ENCODE assay signal across 17 mouse cellular contexts in genomic region chr17:29503700-29504099, GRCm38 (mm10). TPM values are rescaled to one million over a fixed set of nuclear protein-coding genes. Genes with fewer than 3 reads are reported as not detected.
DNase-seq lines count a peak whose midpoint lies in the region; ATAC-seq and TF ChIP-seq lines count a peak whose summit lies in the region.
"Had no signal": no experiment of that assay in that cellular context is flagged by ENCODE, and none has a peak within 500 bp of the region (broad histone marks: within the 10 kb centered on the region; RNA-seq: fewer than 3 reads in every experiment).

No protein-coding gene starts in this region.

- WGBS in hindbrain, postnatal 0 days, result 82% methylated on average over 5 of the region's 5 CpGs
- 75% methylated on average over 5 of the region's 5 CpGs for WGBS in hindbrain, embryonic 12.5 days

- H3K9ac ChIP-seq in hindbrain, postnatal 0 days (replicated peaks; ENCODE audit: low read length), result no peak overlapping the region
- no peak overlapping the region for H3K9ac ChIP-seq in hindbrain, embryonic 12.5 days
- H3K9ac ChIP-seq: forebrain, embryonic 13.5 days had no signal

- peak; percentile 46 for TF ChIP-seq CTCF in hindbrain, postnatal 0 days (IDR thresholded peaks at IDR 0.05; ENCODE audit: low read depth)

- H3K27me3 ChIP-seq in hindbrain, postnatal 0 days (ENCODE audit: insufficient read depth, low read length), result no peaks in the 10 kb centered on the region
- H3K27me3 ChIP-seq in hindbrain, embryonic 12.5 days, result peaks cover 6% of the 10 kb centered on the region; the same call in 1 of the 2 replicates
- no peaks in the 10 kb centered on the region for H3K27me3 ChIP-seq in megakaryocyte, embryonic 14.5 days (replicated peaks)
- H3K27me3 ChIP-seq in splenic B cell, adult 2 months (ENCODE audit: control insufficient read depth, insufficient read depth, low read length, poor library complexity, severe bottlenecking), result no peaks in the 10 kb centered on the region

- DNase-seq in hindbrain, postnatal 0 days (ENCODE audit: low spot score), result no peak
- DNase-seq in ZHBTc4 (ENCODE audit: low read depth, low spot score), result peak; percentile 62
- DNase-seq in splenic B cell, adult 2 months (ENCODE audit: low read depth, low spot score), result peak; percentile 45
- no peak for DNase-seq in yolk sac, embryonic 10.5 days (ENCODE audit: low spot score)
- DNase-seq: adrenal gland, adult 8-10 months; cerebellum, adult 11-12 months; gastrocnemius, postnatal 10 days had no signal

- no peak overlapping the region for H3K27ac ChIP-seq in hindbrain, postnatal 0 days
- no peak overlapping the region for H3K27ac ChIP-seq in hindbrain, embryonic 12.5 days
- H3K27ac ChIP-seq: forebrain, embryonic 13.5 days had no signal

- H3K4me3 ChIP-seq in hindbrain, postnatal 0 days (ENCODE audit: low read length), result no peak overlapping the region
- H3K4me3 ChIP-seq in hindbrain, embryonic 12.5 days, result no peak overlapping the region
- peak overlapping the region; percentile 72 for H3K4me3 ChIP-seq in megakaryocyte, embryonic 14.5 days (replicated peaks)
- H3K4me3 ChIP-seq: forebrain, embryonic 13.5 days had no signal

- H3K4me1 ChIP-seq in hindbrain, postnatal 0 days (ENCODE audit: insufficient read depth, low read length), result no peaks in the 10 kb centered on the region
- no peaks in the 10 kb centered on the region for H3K4me1 ChIP-seq in hindbrain, embryonic 12.5 days
- peaks cover 94% of the 10 kb centered on the region for H3K4me1 ChIP-seq in megakaryocyte, embryonic 14.5 days

- 0 out of 2 replicates have a peak overlapping the region, but pooled peaks have one; percentile 38 for H3K4me2 ChIP-seq in hindbrain, postnatal 0 days (ENCODE audit: low read depth, low read length)
- no peak overlapping the region for H3K4me2 ChIP-seq in hindbrain, embryonic 12.5 days (replicated peaks)

- ATAC-seq in hindbrain, postnatal 0 days, result no peak
- ATAC-seq in hindbrain, embryonic 12.5 days (ENCODE audit: low FRiP score), result no peak
- ATAC-seq in megakaryocyte, adult 5-6 weeks (ENCODE audit: poor library complexity, severe bottlenecking), result no peak
- ATAC-seq in cerebellum, adult (ENCODE audit: insufficient number of reproducible peaks, low FRiP score, low TSS enrichment), result no peak
- ATAC-seq: forebrain, embryonic 13.5 days; inflammation-experienced regulatory T-cells, adult 6 months had no signal

- H3K36me3 ChIP-seq in hindbrain, postnatal 0 days (ENCODE audit: insufficient read depth, low read length), result no peaks in the 10 kb centered on the region
- H3K36me3 ChIP-seq in hindbrain, embryonic 12.5 days, result no peaks in the 10 kb centered on the region
- H3K36me3 ChIP-seq in megakaryocyte, embryonic 14.5 days (replicated peaks; ENCODE audit: low read length), result peaks cover 10% of the 10 kb centered on the region
- no peaks in the 10 kb centered on the region for H3K36me3 ChIP-seq in splenic B cell, adult 2 months (ENCODE audit: control insufficient read depth, insufficient read depth, low read length, poor library complexity, severe bottlenecking)

- H3K9me3 ChIP-seq in hindbrain, postnatal 0 days (ENCODE audit: low read length), result no peaks in the 10 kb centered on the region
- no peaks in the 10 kb centered on the region for H3K9me3 ChIP-seq in hindbrain, embryonic 12.5 days (replicated peaks)
- H3K9me3 ChIP-seq in megakaryocyte, embryonic 14.5 days, result peaks cover 8% of the 10 kb centered on the region
- H3K9me3 ChIP-seq: forebrain, embryonic 13.5 days had no signal

RNA-seq across cellular contexts. Expression of gene Pim1, which starts 13.1 kb away (rescaled TPM):
- total RNA-seq in hindbrain, postnatal 0 days (2014; rRNA removed), result 15.4 and 18.9 TPM in 2 replicates
- polyA plus RNA-seq in hindbrain, postnatal 0 days (2015; fragmentation: Nextera tagmentation; extraction: Ambion mirVana), result 14.6 and 16.8 TPM in 2 replicates
- 17.8 and 19.2 TPM in 2 replicates for polyA plus RNA-seq in hindbrain, embryonic 12.5 days (2016; fragmentation: Nextera tagmentation; extraction: Ambion mirVana)
- 350 and 629 TPM in 2 replicates for polyA plus RNA-seq in megakaryocyte, embryonic 14.5 days (2012; ENCODE audit: insufficient read depth, low replicate concordance)
- 65.2 and 66.9 TPM in 2 replicates for total RNA-seq in megakaryocyte, adult 5-6 weeks (2015)
- total RNA-seq in megakaryocyte, adult 5-6 weeks (2017), result 155 and 168 TPM in 2 replicates

RNA-seq across cellular contexts. Expression of gene Gm17657, which starts 45.7 kb away (rescaled TPM):
- total RNA-seq in hindbrain, postnatal 0 days (2014; rRNA removed), result not detected in 2 replicates
- polyA plus RNA-seq in hindbrain, postnatal 0 days (2015; fragmentation: Nextera tagmentation; extraction: Ambion mirVana), result not detected in 2 replicates
- not detected in 2 replicates for polyA plus RNA-seq in hindbrain, embryonic 12.5 days (2016; fragmentation: Nextera tagmentation; extraction: Ambion mirVana)
- not detected in 2 replicates for polyA plus RNA-seq in megakaryocyte, embryonic 14.5 days (2012; ENCODE audit: insufficient read depth, low replicate concordance)
- total RNA-seq in megakaryocyte, adult 5-6 weeks (2015), result not detected in 2 replicates
- total RNA-seq in megakaryocyte, adult 5-6 weeks (2017), result not detected in 2 replicates
- total RNA-seq: adrenal gland, adult 8-10 months; gastrocnemius, postnatal 10 days; heart, postnatal 14 days; layer of hippocampus, adult 8-10 months had no signal
- polyA plus RNA-seq: embryonic facial prominence, embryonic 11.5 days; forebrain, embryonic 13.5 days; limb, embryonic 11.5 days had no signal

RNA-seq across cellular contexts. Expression of gene Tbc1d22b, which starts 45.9 kb away (rescaled TPM):
- total RNA-seq in hindbrain, postnatal 0 days (2014; rRNA removed), result 39.4 and 40.4 TPM in 2 replicates
- polyA plus RNA-seq in hindbrain, postnatal 0 days (2015; fragmentation: Nextera tagmentation; extraction: Ambion mirVana), result 21.3 and 26.4 TPM in 2 replicates
- polyA plus RNA-seq in hindbrain, embryonic 12.5 days (2016; fragmentation: Nextera tagmentation; extraction: Ambion mirVana), result 24.6 and 26.4 TPM in 2 replicates
- polyA plus RNA-seq in megakaryocyte, embryonic 14.5 days (2012; ENCODE audit: insufficient read depth, low replicate concordance), result 9.9 and 12.4 TPM in 2 replicates
- total RNA-seq in megakaryocyte, adult 5-6 weeks (2015), result 11.3 and 11.5 TPM in 2 replicates
- total RNA-seq in megakaryocyte, adult 5-6 weeks (2017), result 4.9 and 6.8 TPM in 2 replicates

RNA-seq across cellular contexts. Expression of gene Tmem217, which starts 48.5 kb away (rescaled TPM):
- not detected in 2 replicates for total RNA-seq in hindbrain, postnatal 0 days (2014; rRNA removed)
- polyA plus RNA-seq in hindbrain, postnatal 0 days (2015; fragmentation: Nextera tagmentation; extraction: Ambion mirVana), result 0.90 and 1.2 TPM in 2 replicates
- 1.8 and 2.4 TPM in 2 replicates for polyA plus RNA-seq in hindbrain, embryonic 12.5 days (2016; fragmentation: Nextera tagmentation; extraction: Ambion mirVana)
- 0.20 TPM in 1 of 2 replicates, not detected in the other for polyA plus RNA-seq in megakaryocyte, embryonic 14.5 days (2012; ENCODE audit: insufficient read depth, low replicate concordance)
- total RNA-seq in megakaryocyte, adult 5-6 weeks (2015), result not detected in 2 replicates
- 0.18 and 0.65 TPM in 2 replicates for total RNA-seq in megakaryocyte, adult 5-6 weeks (2017)
- total RNA-seq: gastrocnemius, postnatal 10 days; heart, postnatal 14 days; layer of hippocampus, adult 8-10 months had no signal

Comparison
In these comparisons a context has a peak if more than half of its experiments do, and no peak if none do; other contexts are left out.
1. DNase-seq: peak in ZHBTc4 (single experiment) and splenic B cell, adult 2 months (single experiment); none in hindbrain, postnatal 0 days (single experiment) and yolk sac, embryonic 10.5 days (single experiment).
2. RNA of gene Pim1, which starts 13.1 kb away (polyA plus RNA-seq): 350 to 629 TPM in megakaryocyte, embryonic 14.5 days; 17.8 to 19.2 TPM in hindbrain, embryonic 12.5 days and 14.6 to 16.8 TPM in hindbrain, postnatal 0 days; every median in the first group is over 10 times any median in the second.